Mouse (Mus musculus) bone marrow macrophage, adult 2 months (primary cell): Measurements from ENCODE around the gene Slx4ip.

Source experiments
- CTCF ChIP-seq: IDR thresholded peaks from 2 replicates; pipeline ENCODE4 v1.5.1; 2012; ENCODE audit warnings: low read depth, mild to moderate bottlenecking, low read length, moderate library complexity
- POLR2A ChIP-seq: IDR thresholded peaks from 2 replicates; pipeline ENCODE4 v1.6.1; 2012; ENCODE audit warnings: mild to moderate bottlenecking, low read depth, low read length, borderline replicate concordance

DNA sequence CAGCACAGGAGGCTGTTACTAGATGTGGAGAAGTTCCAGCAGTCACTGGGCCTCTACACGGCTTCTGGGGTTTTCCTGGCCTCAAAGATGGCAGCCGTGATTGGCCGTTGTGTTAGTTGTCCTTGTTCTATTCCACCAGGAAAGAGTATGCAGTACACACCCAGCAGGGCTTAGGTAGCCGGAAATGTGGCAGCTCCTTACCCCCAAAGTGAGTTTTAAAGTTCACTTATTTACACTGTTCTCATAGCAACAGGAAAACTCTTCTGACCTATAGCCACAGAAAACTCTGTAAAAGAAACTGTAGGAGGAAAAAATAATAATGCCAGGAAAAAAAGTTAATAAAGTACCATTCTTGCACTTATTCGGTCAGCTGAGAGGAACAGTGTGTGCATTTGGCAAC lies 55.3 kb downstream of the Slx4ip start:
- TF ChIP-seq CTCF (no peak), POLR2A (no peak)
